Mouse (Mus musculus) liver, postnatal 0 days (tissue): ENCODE results near the gene Cyp2d10.
A peak's percentile ranks its signal among the peaks of the same experiment; 100 is the strongest.

Source experiments
- CTCF ChIP-seq: sonication (generic); IDR thresholded peaks from 2 replicates; pipeline ENCODE4 v1.5.1; 2016; ENCODE audit warnings: antibody characterized with exemption, low read depth
- EP300 ChIP-seq: IDR thresholded peaks from 2 replicates; pipeline ENCODE4 v1.6.1; 2016; ENCODE audit warnings: antibody characterized with exemption, low read depth, mild to moderate bottlenecking

DNA sequence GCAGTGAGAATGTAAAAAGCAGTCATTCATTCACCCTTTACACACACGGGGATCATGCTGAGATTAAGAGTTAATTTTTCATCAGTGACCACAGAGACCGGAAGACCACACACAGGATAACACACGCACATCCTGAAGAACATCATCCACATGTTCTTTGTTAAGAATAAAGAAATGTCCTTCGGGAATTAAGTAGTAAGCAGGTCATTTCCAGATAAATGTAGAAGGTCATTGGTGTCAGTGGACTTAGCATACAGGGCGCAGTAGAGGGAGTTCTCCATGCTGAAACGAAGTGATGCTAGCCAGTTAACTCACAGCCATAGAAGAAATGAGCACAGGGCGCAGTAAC, 26.3 kb downstream of the Cyp2d10 start:
- no peak for TF ChIP-seq CTCF
- peak; percentile 78 for TF ChIP-seq EP300
